In the genomic region with DNA sequence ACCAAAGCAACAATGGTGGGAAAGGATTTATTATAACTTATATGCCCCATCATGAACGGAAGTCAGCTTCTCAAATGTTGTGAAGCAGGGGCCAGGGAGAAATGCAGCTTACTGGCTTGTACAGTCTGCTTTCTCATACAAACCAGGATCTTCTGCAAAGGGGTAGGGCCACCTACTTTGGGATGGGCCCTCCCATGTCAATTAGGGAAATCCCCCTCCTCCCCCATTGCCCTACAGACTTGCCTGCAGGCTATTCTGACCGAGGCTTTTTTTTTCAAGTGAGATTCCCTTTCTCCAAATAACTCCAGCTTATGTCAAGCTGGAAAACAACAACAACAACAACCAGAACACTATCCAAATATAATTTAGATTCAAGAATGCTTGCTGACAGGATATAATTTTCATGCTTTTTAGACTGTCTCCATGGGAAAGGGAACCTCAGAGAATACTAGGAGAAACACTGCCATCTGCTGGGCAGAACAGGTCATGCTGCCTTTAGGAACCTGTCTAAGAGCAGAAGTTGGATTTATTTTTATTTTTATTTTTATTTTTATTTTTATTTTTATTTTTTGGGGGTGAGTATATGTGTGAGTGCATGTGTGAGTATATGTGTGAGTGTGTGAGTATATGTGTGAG, we compare ENCODE assay signal across 10 mouse cellular contexts. TPM values are rescaled to one million over a fixed set of nuclear protein-coding genes. Genes with fewer than 3 reads are reported as not detected.
DNase-seq lines count a peak whose midpoint lies in the region; ATAC-seq and TF ChIP-seq lines count a peak whose summit lies in the region.
"Had no signal": no experiment of that assay in that cellular context is flagged by ENCODE, and none has a peak within 500 bp of the region (broad histone marks: within the 10 kb centered on the region; RNA-seq: fewer than 3 reads in every experiment).

No protein-coding gene starts in this region.

- H3K27ac ChIP-seq in forebrain, embryonic 13.5 days = no peak overlapping the region
- H3K27ac ChIP-seq in kidney, postnatal 0 days = no peak overlapping the region
- H3K27ac ChIP-seq in liver, embryonic 13.5 days = peak overlapping the region; percentile 86

- H3K36me3 ChIP-seq in forebrain, embryonic 13.5 days (ENCODE audit: poor library complexity, severe bottlenecking) = no peaks in the 10 kb centered on the region
- no peaks in the 10 kb centered on the region for H3K36me3 ChIP-seq in kidney, postnatal 0 days (ENCODE audit: insufficient read depth, low read length)
- no peaks in the 10 kb centered on the region for H3K36me3 ChIP-seq in liver, embryonic 13.5 days

- 43% methylated on average over 2 of the region's 2 CpGs for WGBS in forebrain, embryonic 13.5 days
- WGBS in kidney, postnatal 0 days = 35% methylated on average over 2 of the region's 2 CpGs
- WGBS in liver, embryonic 13.5 days (ENCODE audit: insufficient replicate concordance) = 58% methylated on average over 2 of the region's 2 CpGs

- H3K27me3 ChIP-seq in forebrain, embryonic 13.5 days = no peaks in the 10 kb centered on the region; the same call in 1 of the 2 replicates
- H3K27me3 ChIP-seq in kidney, postnatal 0 days (ENCODE audit: insufficient read depth, low read length) = no peaks in the 10 kb centered on the region
- H3K27me3 ChIP-seq in liver, embryonic 13.5 days = peaks cover 7% of the 10 kb centered on the region

- H3K9ac ChIP-seq in forebrain, embryonic 13.5 days = no peak overlapping the region
- H3K9ac ChIP-seq in kidney, postnatal 0 days (ENCODE audit: low read depth, low read length) = no peak overlapping the region
- H3K9ac ChIP-seq in liver, embryonic 13.5 days = no peak overlapping the region

- DNase-seq in 3T3-L1 (ENCODE audit: low read depth, low spot score) = peak; percentile 95
- peak; percentile 58 to 74 for DNase-seq in CD8-positive naive resting alpha-beta T cell, adult 2 months (ENCODE audit: low read depth in 2 of 2, low spot score in 2 of 2)
- peak; percentile 81 for DNase-seq in c-Kit-positive CD71-negative TER-119-negative erythroid progenitor cells, embryonic 14.5 days (ENCODE audit: low read depth)
- peak; percentile 93 for DNase-seq in kidney, postnatal 0 days (ENCODE audit: low spot score)
- peak; percentile 64 for DNase-seq in liver, embryonic 13.5 days
- peak; percentile 58 for DNase-seq in ovary, postnatal 36 days (ENCODE audit: low spot score)
- DNase-seq in thymus, postnatal 25 days = peak; percentile 76

- no peak overlapping the region for H3K4me2 ChIP-seq in forebrain, embryonic 13.5 days
- no peak overlapping the region for H3K4me2 ChIP-seq in kidney, postnatal 0 days (ENCODE audit: low read length)
- no peak overlapping the region for H3K4me2 ChIP-seq in liver, embryonic 13.5 days

- H3K9me3 ChIP-seq in forebrain, embryonic 13.5 days (replicated peaks) = no peaks in the 10 kb centered on the region
- H3K9me3 ChIP-seq in kidney, postnatal 0 days (replicated peaks; ENCODE audit: low read length) = no peaks in the 10 kb centered on the region
- H3K9me3 ChIP-seq in liver, embryonic 13.5 days (replicated peaks) = no peaks in the 10 kb centered on the region

- 0 out of 2 replicates have a peak, but pooled peaks have one; percentile 41 for ATAC-seq in forebrain, embryonic 13.5 days
- ATAC-seq in kidney, postnatal 0 days (replicated peaks; ENCODE audit: low FRiP score, low read depth) = no peak
- ATAC-seq in liver, embryonic 13.5 days (ENCODE audit: low read depth) = no peak

- no peak overlapping the region for H3K4me3 ChIP-seq in forebrain, embryonic 13.5 days
- no peak overlapping the region for H3K4me3 ChIP-seq in kidney, postnatal 0 days (replicated peaks; ENCODE audit: low read depth, low read length)
- H3K4me3 ChIP-seq in liver, embryonic 13.5 days (replicated peaks) = no peak overlapping the region

- 0 out of 2 replicates have a peak, but pooled peaks cover 3% of the 10 kb centered on the region for H3K4me1 ChIP-seq in forebrain, embryonic 13.5 days
- no peaks in the 10 kb centered on the region for H3K4me1 ChIP-seq in kidney, postnatal 0 days (replicated peaks; ENCODE audit: insufficient read depth, low read length)
- H3K4me1 ChIP-seq in liver, embryonic 13.5 days (replicated peaks) = peaks cover 41% of the 10 kb centered on the region

- peak; percentile 85 for TF ChIP-seq CTCF in kidney, postnatal 0 days (IDR thresholded peaks at IDR 0.05; ENCODE audit: low read depth)

RNA-seq across cellular contexts. Expression of gene Gls2, which starts 5.9 kb away (rescaled TPM):
- polyA plus RNA-seq in forebrain, embryonic 13.5 days (2015; fragmentation: Nextera tagmentation; extraction: Ambion mirVana) = 0.48 and 1.3 TPM in 2 replicates
- polyA plus RNA-seq in kidney, postnatal 0 days (2015; fragmentation: Nextera tagmentation; extraction: Ambion mirVana) = 0.68 and 0.79 TPM in 2 replicates
- polyA plus RNA-seq in liver, embryonic 13.5 days (2015; fragmentation: Nextera tagmentation; extraction: Ambion mirVana) = 1.9 and 2.2 TPM in 2 replicates

RNA-seq across cellular contexts. Expression of gene Rbms2, which starts 8.3 kb away (rescaled TPM):
- 12.6 and 12.9 TPM in 2 replicates for polyA plus RNA-seq in forebrain, embryonic 13.5 days (2015; fragmentation: Nextera tagmentation; extraction: Ambion mirVana)
- polyA plus RNA-seq in kidney, postnatal 0 days (2015; fragmentation: Nextera tagmentation; extraction: Ambion mirVana) = 27.0 and 30.0 TPM in 2 replicates
- polyA plus RNA-seq in liver, embryonic 13.5 days (2015; fragmentation: Nextera tagmentation; extraction: Ambion mirVana) = 7.0 and 8.8 TPM in 2 replicates

RNA-seq across cellular contexts. Expression of gene Spryd4, which starts 23.2 kb away (rescaled TPM):
- 17.9 and 19.1 TPM in 2 replicates for polyA plus RNA-seq in forebrain, embryonic 13.5 days (2015; fragmentation: Nextera tagmentation; extraction: Ambion mirVana)
- 31.5 and 35.1 TPM in 2 replicates for polyA plus RNA-seq in kidney, postnatal 0 days (2015; fragmentation: Nextera tagmentation; extraction: Ambion mirVana)
- 24.1 and 24.7 TPM in 2 replicates for polyA plus RNA-seq in liver, embryonic 13.5 days (2015; fragmentation: Nextera tagmentation; extraction: Ambion mirVana)

RNA-seq across cellular contexts. Expression of gene Mip, which starts 37.3 kb away (rescaled TPM):
- 0.13 and 0.21 TPM in 2 replicates for polyA plus RNA-seq in forebrain, embryonic 13.5 days (2015; fragmentation: Nextera tagmentation; extraction: Ambion mirVana)
- polyA plus RNA-seq in kidney, postnatal 0 days (2015; fragmentation: Nextera tagmentation; extraction: Ambion mirVana) = not detected in 2 replicates
- 0.09 TPM in 1 of 2 replicates, not detected in the other for polyA plus RNA-seq in liver, embryonic 13.5 days (2015; fragmentation: Nextera tagmentation; extraction: Ambion mirVana)
- polyA plus RNA-seq: heart, embryonic 14.5 days; stomach, embryonic 14.5 days had no signal

RNA-seq across cellular contexts. Expression of gene Timeless, which starts 43.5 kb away (rescaled TPM):
- polyA plus RNA-seq in forebrain, embryonic 13.5 days (2015; fragmentation: Nextera tagmentation; extraction: Ambion mirVana) = 52.9 and 62.1 TPM in 2 replicates
- polyA plus RNA-seq in kidney, postnatal 0 days (2015; fragmentation: Nextera tagmentation; extraction: Ambion mirVana) = 26.4 and 33.3 TPM in 2 replicates
- polyA plus RNA-seq in liver, embryonic 13.5 days (2015; fragmentation: Nextera tagmentation; extraction: Ambion mirVana) = 34.8 and 37.4 TPM in 2 replicates
